Mouse (Mus musculus) cerebellum, adult 18-20 months (tissue): ENCODE measurements around the gene B4galt4.
"Not testable (repeated sequence)": the region's sequence is repeated elsewhere in the genome, so short reads cannot be mapped to it uniquely, and the experiment has no call there.

Experiments
- DNase-seq, 2 experiments: peaks; one replicate each; pipeline ENCODE4 v3.0.0; 2021

B4galt4 gene

DNA sequence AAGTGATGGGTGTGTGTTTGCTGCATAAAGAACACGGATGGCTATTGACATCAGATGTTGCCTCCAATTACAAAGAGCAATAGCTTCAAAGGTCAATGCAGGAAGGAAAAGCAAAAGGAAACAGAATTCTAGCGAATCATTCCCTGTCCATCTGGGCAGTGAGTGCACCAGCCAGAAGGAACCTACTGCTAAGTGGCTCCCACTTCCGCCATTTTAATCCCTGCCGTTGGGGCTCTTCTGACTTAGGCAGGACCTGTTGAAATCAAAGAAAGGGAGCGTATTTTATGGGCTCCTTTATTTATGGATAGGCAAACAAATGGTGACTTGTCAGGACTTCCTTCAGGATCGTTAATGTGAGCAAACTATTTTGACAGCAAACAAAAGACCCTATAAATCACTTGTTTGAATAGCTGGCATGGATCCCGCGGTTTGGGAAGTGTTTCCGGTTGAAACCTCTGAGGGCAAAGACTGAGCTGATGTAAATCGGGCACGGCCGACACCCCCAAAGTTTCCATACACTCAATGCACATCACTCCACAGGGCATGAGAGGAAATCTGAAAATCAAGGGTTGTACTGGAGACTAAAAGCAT lies 30.9 kb downstream of the B4galt4 start:
- DNase-seq = no peak

DNA sequence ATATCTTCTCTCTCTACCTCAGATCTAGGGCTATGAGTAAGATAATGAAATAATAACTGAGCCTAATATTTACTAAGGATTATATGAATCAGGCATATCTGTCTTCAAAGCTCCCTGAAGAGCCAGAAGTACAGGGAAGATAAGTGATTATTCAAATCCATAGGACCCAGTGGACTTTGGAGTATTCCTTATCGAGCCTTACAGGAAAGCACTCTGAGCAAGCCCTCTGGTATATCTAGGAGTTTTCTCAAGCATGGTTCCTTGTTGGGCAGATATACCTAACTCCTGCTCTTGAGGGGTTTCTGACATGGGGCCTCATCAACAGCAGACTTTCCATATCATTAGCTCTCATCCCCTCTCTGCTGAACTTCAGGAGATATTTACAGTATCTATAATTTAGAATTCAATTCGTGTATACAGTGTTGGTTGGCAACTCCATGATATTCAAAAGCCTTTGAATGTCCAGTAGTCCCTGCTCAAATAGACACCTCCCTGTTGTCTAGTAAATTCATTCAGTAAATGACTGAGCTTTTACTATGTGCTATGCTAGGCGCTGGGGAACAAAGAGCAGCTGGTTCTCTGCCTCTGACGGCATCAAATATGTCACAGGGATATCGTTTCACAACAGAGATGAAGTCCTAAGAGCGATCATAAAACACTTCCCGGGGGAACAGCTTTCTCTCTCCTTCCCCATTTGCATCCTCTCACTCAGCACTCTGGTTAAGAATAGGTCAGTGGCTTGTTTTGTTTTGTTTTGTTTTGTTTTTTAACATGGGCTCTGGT lies 33.1 kb downstream of the B4galt4 start:
- no peak for DNase-seq

DNA sequence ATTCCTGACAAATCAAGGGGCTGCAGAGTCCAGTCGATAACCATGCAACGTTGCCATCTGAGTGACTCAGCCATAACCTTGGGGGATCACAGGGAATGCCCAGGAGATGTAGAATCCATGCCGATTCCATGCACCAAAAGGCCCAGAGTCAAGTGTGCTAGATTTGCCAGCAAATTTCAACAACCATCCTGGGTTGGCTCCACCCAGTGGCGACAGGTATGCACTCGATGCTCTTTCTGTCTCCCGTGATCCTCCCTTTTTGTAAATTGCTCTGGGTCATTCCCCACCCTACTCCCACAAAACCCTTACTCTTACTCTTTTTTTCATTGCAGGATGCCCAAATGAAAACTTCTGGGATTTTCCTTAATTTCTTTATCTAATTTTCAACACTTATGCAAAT lies 34.3 kb downstream of the B4galt4 start:
- no peak for DNase-seq

DNA sequence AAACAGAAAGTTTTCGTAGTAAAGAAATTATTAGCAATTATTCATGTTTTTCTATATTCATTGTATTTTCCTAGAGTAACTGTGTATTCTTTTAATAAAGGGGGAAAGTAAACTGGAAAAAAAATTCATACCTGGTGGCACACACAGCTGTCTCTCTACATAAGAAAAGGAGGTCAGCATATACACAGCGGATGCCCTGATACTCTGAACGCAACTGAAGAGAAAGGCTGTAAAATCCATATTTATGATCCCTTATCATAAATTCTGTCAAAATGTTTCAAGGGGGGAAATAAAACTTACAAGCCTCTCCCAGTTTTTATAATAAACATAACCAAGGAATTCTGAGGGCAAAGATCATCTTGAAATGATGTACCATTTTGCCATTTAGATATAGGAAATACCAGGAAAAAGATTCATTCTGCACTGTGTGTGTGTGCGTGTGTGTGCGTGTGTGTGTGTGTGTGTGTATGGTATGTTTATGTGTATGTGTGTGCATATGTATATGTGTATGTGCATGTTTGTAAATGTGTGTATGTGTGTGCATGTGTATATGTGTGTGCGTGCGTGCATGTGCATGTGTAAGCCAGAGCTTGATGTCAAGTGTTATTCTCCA lies 39.0 kb downstream of the B4galt4 start:
- no peak for DNase-seq

DNA sequence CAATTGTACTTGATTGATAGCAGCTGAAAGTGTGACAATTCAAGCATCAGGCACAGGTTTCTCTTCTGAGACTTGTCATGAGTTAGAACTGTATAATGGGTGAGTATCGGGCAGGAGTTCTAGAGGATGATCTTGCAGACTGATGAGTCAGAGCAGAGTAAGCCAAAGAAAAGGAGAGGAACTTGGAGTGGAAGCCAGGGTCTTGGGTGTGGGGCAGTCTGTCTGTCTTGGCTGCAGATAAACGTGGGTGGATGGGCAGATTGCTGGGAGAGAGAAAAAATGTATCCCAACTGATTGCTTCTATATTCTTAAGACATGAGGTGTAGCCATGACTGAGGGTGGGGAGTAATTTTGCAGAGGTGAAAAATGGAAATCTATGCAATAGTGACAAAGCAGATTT lies 39.9 kb downstream of the B4galt4 start:
- DNase-seq = no peak

GRCm38 (mm10) chr16:38782524-38783067 lies 40.5 kb downstream of the B4galt4 start:
- DNase-seq = no peak

- no peak for DNase-seq
Measured at GRCm38 (mm10) chr16:38785301-38785700, 43.2 kb downstream of the B4galt4 start.

GRCm38 (mm10) chr16:38789016-38789415 lies 47.0 kb downstream of the B4galt4 start:
- DNase-seq = no peak

GRCm38 (mm10) chr16:38789966-38790365 lies 47.9 kb downstream of the B4galt4 start:
- no peak for DNase-seq

DNA sequence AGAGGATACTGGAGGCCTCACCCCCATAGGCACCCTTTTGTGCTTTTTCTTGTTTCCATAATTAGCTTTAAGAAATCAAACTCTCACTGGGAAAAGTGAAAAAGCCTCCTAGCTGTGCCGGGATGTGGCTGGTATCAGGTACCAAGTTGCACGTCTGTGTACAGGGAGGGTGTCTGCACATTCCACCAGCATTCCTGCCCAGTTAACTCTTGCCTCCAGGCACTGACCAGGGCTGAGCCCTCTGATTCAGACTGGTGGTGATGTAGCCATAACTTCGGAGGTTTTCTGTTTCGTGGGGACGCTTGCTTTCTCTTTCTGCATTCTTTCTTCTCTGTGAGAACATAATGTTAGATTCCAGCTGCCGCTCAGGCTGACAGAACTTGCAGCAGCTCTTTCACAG lies 51.1 kb downstream of the B4galt4 start:
- no peak for DNase-seq

DNA sequence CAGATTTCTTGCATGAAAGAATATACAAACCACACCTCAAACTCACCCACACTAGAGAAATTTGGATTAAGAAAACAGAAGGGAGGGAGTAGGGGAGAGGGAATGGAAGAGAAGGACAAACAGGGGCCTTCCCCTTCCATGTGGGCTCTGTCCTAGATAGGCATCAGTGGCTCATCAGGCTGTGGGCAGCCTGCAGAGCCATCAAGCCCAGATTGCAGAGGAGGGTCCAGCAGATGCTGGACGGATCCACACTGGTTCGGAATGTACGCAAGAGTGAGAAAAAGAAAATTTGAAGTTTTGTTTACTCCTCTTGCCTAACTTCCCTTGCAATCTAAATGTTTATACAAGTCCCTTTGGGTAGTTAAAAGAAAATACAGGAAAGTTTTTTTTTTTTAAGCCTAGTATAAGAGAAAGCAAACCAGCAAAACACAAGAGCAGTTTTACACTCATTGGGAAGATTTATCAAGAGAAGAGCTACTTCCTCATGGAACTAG lies 56.9 kb downstream of the B4galt4 start:
- no peak for DNase-seq

GRCm38 (mm10) chr16:38800091-38800490 lies 58.0 kb downstream of the B4galt4 start, which contains the start of gene Upk1b:
Gene Upk1b (minus strand): TSS chr16:38800328.
- no peak for DNase-seq

GRCm38 (mm10) chr16:38807796-38808195 lies 65.7 kb downstream of the B4galt4 start:
- not testable (repeated sequence) for DNase-seq

GRCm38 (mm10) chr16:38810196-38810595 lies 68.1 kb downstream of the B4galt4 start:
- no peak for DNase-seq

GRCm38 (mm10) chr16:38812521-38812920 lies 70.5 kb downstream of the B4galt4 start:
- DNase-seq = peak; percentile 21 to 40
